Mouse (Mus musculus): ENCODE data around the gene Olfr1419. TPM values are rescaled to one million over a fixed set of nuclear protein-coding genes. Genes with fewer than 3 reads are reported as not detected.

Gene Olfr1419
- polyA plus RNA-seq, 1 experiment from 2014 or later: not detected

GRCm38 (mm10) chr19:11856506-11856905 lies 18.4 kb downstream of the Olfr1419 start:
- Histone ChIP-seq H3K27ac (replicated peaks) (no peak overlapping the region), H3K9ac (replicated peaks) (no peak overlapping the region), H3K4me2 (replicated peaks) (no peak overlapping the region), H3K4me1 (no peaks in the 10 kb centered on the region), H3K36me3 (no peaks in the 10 kb centered on the region), H3K27me3 (no peaks in the 10 kb centered on the region), H3K4me3 (no peak overlapping the region), H3K9me3 (no peaks in the 10 kb centered on the region)
- no peak for ATAC-seq (replicated peaks)
- 81% methylated on average over 6 of the region's 6 CpGs for WGBS

GRCm38 (mm10) chr19:11854821-11855220 lies 20.1 kb downstream of the Olfr1419 start:
- WGBS: 90% methylated on average over 2 of the region's 2 CpGs
- H3K4me1 ChIP-seq: no peaks in the 10 kb centered on the region
- H3K4me2 ChIP-seq (replicated peaks): no peak overlapping the region
- H3K9ac ChIP-seq (replicated peaks): no peak overlapping the region
- H3K27me3 ChIP-seq: no peaks in the 10 kb centered on the region
- no peaks in the 10 kb centered on the region for H3K9me3 ChIP-seq
- no peaks in the 10 kb centered on the region for H3K36me3 ChIP-seq
- H3K4me3 ChIP-seq: no peak overlapping the region
- no peak for ATAC-seq (replicated peaks)
- no peak overlapping the region for H3K27ac ChIP-seq (replicated peaks)

GRCm38 (mm10) chr19:11852652-11853051 lies 22.3 kb downstream of the Olfr1419 start:
- ATAC-seq (replicated peaks): no peak
- Histone ChIP-seq H3K27me3 (no peaks in the 10 kb centered on the region), H3K4me3 (no peak overlapping the region), H3K27ac (replicated peaks) (no peak overlapping the region), H3K9me3 (no peaks in the 10 kb centered on the region), H3K4me1 (no peaks in the 10 kb centered on the region), H3K9ac (replicated peaks) (no peak overlapping the region), H3K36me3 (no peaks in the 10 kb centered on the region), H3K4me2 (replicated peaks) (no peak overlapping the region)
- 70% methylated on average over 4 of the region's 4 CpGs for WGBS

GRCm38 (mm10) chr19:11846333-11846732 lies 28.6 kb downstream of the Olfr1419 start:
- Histone ChIP-seq H3K4me1 (no peaks in the 10 kb centered on the region), H3K27ac (replicated peaks) (no peak overlapping the region), H3K9me3 (no peaks in the 10 kb centered on the region), H3K4me2 (replicated peaks) (no peak overlapping the region), H3K27me3 (no peaks in the 10 kb centered on the region), H3K9ac (replicated peaks) (no peak overlapping the region), H3K36me3 (no peaks in the 10 kb centered on the region), H3K4me3 (no peak overlapping the region)
- WGBS: 87% methylated on average over 4 of the region's 4 CpGs
- ATAC-seq (replicated peaks): no peak

GRCm38 (mm10) chr19:11839119-11839518 lies 35.8 kb downstream of the Olfr1419 start, which contains the start of gene Olfr1417:
Gene Olfr1417 (minus strand): TSS chr19:11839219.
- no peaks in the 10 kb centered on the region for H3K27me3 ChIP-seq
- 91% methylated on average over 4 of the region's 4 CpGs for WGBS
- no peak for ATAC-seq (replicated peaks)
- no peaks in the 10 kb centered on the region for H3K36me3 ChIP-seq
- H3K9ac ChIP-seq (replicated peaks): no peak within 1 kb of the TSS
- H3K4me1 ChIP-seq: no peaks in the 10 kb centered on the region
- no peak within 1 kb of the TSS for H3K27ac ChIP-seq (replicated peaks)
- no peak within 1 kb of the TSS for H3K4me3 ChIP-seq
- H3K4me2 ChIP-seq (replicated peaks): no peak within 1 kb of the TSS
- H3K9me3 ChIP-seq: no peaks in the 10 kb centered on the region

- Histone ChIP-seq H3K4me1 (peaks cover 13% of the 10 kb centered on the region), H3K36me3 (no peaks in the 10 kb centered on the region), H3K4me3 (no peak overlapping the region), H3K27me3 (peaks cover 16% of the 10 kb centered on the region), H3K4me2 (replicated peaks) (no peak overlapping the region), H3K27ac (replicated peaks) (no peak overlapping the region), H3K9me3 (no peaks in the 10 kb centered on the region), H3K9ac (replicated peaks) (no peak overlapping the region)
- WGBS: 22% methylated on average over 4 of the region's 4 CpGs
- no peak for ATAC-seq (replicated peaks)
These were observed 51.4 kb downstream of the Olfr1419 start for GRCm38 (mm10) chr19:11823346-11824065.

- H3K9ac ChIP-seq (replicated peaks): no peak overlapping the region
These were observed 54.7 kb downstream of the Olfr1419 start for GRCm38 (mm10) chr19:11820211-11820610.

GRCm38 (mm10) chr19:11819800-11820199 lies 55.1 kb downstream of the Olfr1419 start:
- no peaks in the 10 kb centered on the region for H3K9me3 ChIP-seq
- no peak overlapping the region for H3K9ac ChIP-seq (replicated peaks)
- peaks cover 30% of the 10 kb centered on the region for H3K27me3 ChIP-seq
- H3K4me3 ChIP-seq: peak overlapping the region; percentile 77
- WGBS: under 1% methylated on average over 15 of the region's 15 CpGs
- peak; percentile 73 for ATAC-seq (replicated peaks)
- H3K4me1 ChIP-seq: peaks cover 19% of the 10 kb centered on the region
- no peak overlapping the region for H3K27ac ChIP-seq (replicated peaks)
- peak overlapping the region; percentile 98 for H3K4me2 ChIP-seq (replicated peaks)
- no peaks in the 10 kb centered on the region for H3K36me3 ChIP-seq

More at GRCm38 (mm10) chr19:11820211-11820610, 54.7 kb downstream of the Olfr1419 start:
- peak overlapping the region; percentile 77 for H3K4me3 ChIP-seq
- peaks cover 19% of the 10 kb centered on the region for H3K4me1 ChIP-seq
- peaks cover 27% of the 10 kb centered on the region for H3K27me3 ChIP-seq
- WGBS: 29% methylated on average over 6 of the region's 6 CpGs
- no peaks in the 10 kb centered on the region for H3K9me3 ChIP-seq
- no peak for ATAC-seq (replicated peaks)
- H3K36me3 ChIP-seq: no peaks in the 10 kb centered on the region
- no peak overlapping the region for H3K27ac ChIP-seq (replicated peaks)
- peak overlapping the region; percentile 98 for H3K4me2 ChIP-seq (replicated peaks)

GRCm38 (mm10) chr19:11819143-11819700 lies 55.7 kb downstream of the Olfr1419 start, which contains the start of gene Stx3:
Gene Stx3 (minus strand): TSS chr19:11819403.
- H3K27ac ChIP-seq (replicated peaks): no peak within 1 kb of the TSS

More at GRCm38 (mm10) chr19:11819143-11819700, 55.7 kb downstream of the Olfr1419 start, which contains the start of gene Stx3:
- no peaks in the 10 kb centered on the region for H3K9me3 ChIP-seq
- no peak for ATAC-seq (replicated peaks)
- H3K9ac ChIP-seq (replicated peaks): peak within 1 kb of the TSS; percentile 71
- peak within 1 kb of the TSS; percentile 98 for H3K4me2 ChIP-seq (replicated peaks)
- peaks cover 19% of the 10 kb centered on the region for H3K4me1 ChIP-seq
- H3K36me3 ChIP-seq: no peaks in the 10 kb centered on the region
- H3K4me3 ChIP-seq: peak within 1 kb of the TSS; percentile 77
- H3K27me3 ChIP-seq: peaks cover 30% of the 10 kb centered on the region
- under 1% methylated on average over 20 of the region's 20 CpGs for WGBS

Small RNA genes lying within 50 kb of the gene (microRNA-seq; reads per million reads assigned to microRNA genes)
- 9.0 reads per million, percentile 24 among the genes with 10 or more reads in this experiment for gene Mir6994

Other genes with a start within 250 kb of the Olfr1419 start
- not detected in 2 replicates for gene Ms4a3, start 234.3 kb downstream of the Olfr1419 start, polyA plus RNA-seq (2015; fragmentation: Nextera tagmentation; extraction: Ambion mirVana)
- gene Oosp2, start 214.5 kb downstream of the Olfr1419 start, polyA plus RNA-seq (2015; fragmentation: Nextera tagmentation; extraction: Ambion mirVana): not detected in 2 replicates
- not detected in 2 replicates for gene Oosp1, start 184.0 kb downstream of the Olfr1419 start, polyA plus RNA-seq (2015; fragmentation: Nextera tagmentation; extraction: Ambion mirVana)
- not detected in 2 replicates for gene Oosp3, start 178.1 kb downstream of the Olfr1419 start, polyA plus RNA-seq (2015; fragmentation: Nextera tagmentation; extraction: Ambion mirVana)
- not detected in 2 replicates for gene Gif, start 127.6 kb downstream of the Olfr1419 start, polyA plus RNA-seq (2015; fragmentation: Nextera tagmentation; extraction: Ambion mirVana)
- 39.9 and 42.9 TPM in 2 replicates for gene Mrpl16, start 104.7 kb downstream of the Olfr1419 start, polyA plus RNA-seq (2015; fragmentation: Nextera tagmentation; extraction: Ambion mirVana)
- 11.8 and 13.2 TPM in 2 replicates for gene Stx3, start 55.7 kb downstream of the Olfr1419 start, polyA plus RNA-seq (2015; fragmentation: Nextera tagmentation; extraction: Ambion mirVana)
- not detected in 2 replicates for gene Olfr1417, start 35.9 kb downstream of the Olfr1419 start, polyA plus RNA-seq (2015; fragmentation: Nextera tagmentation; extraction: Ambion mirVana)
- gene Olfr1418, start 14.0 kb downstream of the Olfr1419 start, polyA plus RNA-seq (2015; fragmentation: Nextera tagmentation; extraction: Ambion mirVana): not detected in 2 replicates
- gene Olfr1420, start 11.5 kb upstream of the Olfr1419 start, polyA plus RNA-seq (2015; fragmentation: Nextera tagmentation; extraction: Ambion mirVana): not detected in 2 replicates
- gene Patl1, start 37.3 kb upstream of the Olfr1419 start, polyA plus RNA-seq (2015; fragmentation: Nextera tagmentation; extraction: Ambion mirVana): 18.2 and 18.8 TPM in 2 replicates
- 4.3 and 4.9 TPM in 2 replicates for gene Osbp, start 90.8 kb upstream of the Olfr1419 start, polyA plus RNA-seq (2015; fragmentation: Nextera tagmentation; extraction: Ambion mirVana)
- gene Olfr1423, start 166.2 kb upstream of the Olfr1419 start, polyA plus RNA-seq (2015; fragmentation: Nextera tagmentation; extraction: Ambion mirVana): not detected in 2 replicates
- gene Olfr1424, start 187.6 kb upstream of the Olfr1419 start, polyA plus RNA-seq (2015; fragmentation: Nextera tagmentation; extraction: Ambion mirVana): not detected in 2 replicates
- not detected in 2 replicates for gene Olfr1425, start 202.6 kb upstream of the Olfr1419 start, polyA plus RNA-seq (2015; fragmentation: Nextera tagmentation; extraction: Ambion mirVana)
- not detected in 2 replicates for gene Olfr1426, start 216.9 kb upstream of the Olfr1419 start, polyA plus RNA-seq (2015; fragmentation: Nextera tagmentation; extraction: Ambion mirVana)
- not detected in 2 replicates for gene Olfr1427, start 228.2 kb upstream of the Olfr1419 start, polyA plus RNA-seq (2015; fragmentation: Nextera tagmentation; extraction: Ambion mirVana)
- not detected in 2 replicates for gene Olfr1428, start 240.8 kb upstream of the Olfr1419 start, polyA plus RNA-seq (2015; fragmentation: Nextera tagmentation; extraction: Ambion mirVana)
- gene Olfr76, start 248.1 kb upstream of the Olfr1419 start, polyA plus RNA-seq (2015; fragmentation: Nextera tagmentation; extraction: Ambion mirVana): not detected in 2 replicates

Data from forebrain, embryonic 15.5 days (tissue).